Mouse (Mus musculus) kidney, adult 8-10 months (tissue): ENCODE data around the gene Gm5134.

Source experiments
- DNase-seq, 2 experiments: peaks; one replicate each; pipeline ENCODE4 v3.0.0; 2022

Gm5134 gene

GRCm38 (mm10) chr10:75996315-75996714 is 42.0 kb downstream of the Gm5134 start:
- DNase-seq: no peak

- no peak for DNase-seq
Measured at GRCm38 (mm10) chr10:76001160-76001559, 46.8 kb downstream of the Gm5134 start.

- no peak for DNase-seq
Measured at GRCm38 (mm10) chr10:76002101-76002521, 47.8 kb downstream of the Gm5134 start.

- DNase-seq: no peak
Measured at GRCm38 (mm10) chr10:76002615-76003014, 48.3 kb downstream of the Gm5134 start.

- DNase-seq: no peak
Measured at GRCm38 (mm10) chr10:76003221-76003620, 48.9 kb downstream of the Gm5134 start.

GRCm38 (mm10) chr10:76006385-76006784 is 52.1 kb downstream of the Gm5134 start:
- no peak for DNase-seq

- no peak for DNase-seq
Measured at GRCm38 (mm10) chr10:76009812-76010211, 55.5 kb downstream of the Gm5134 start.

GRCm38 (mm10) chr10:76012922-76013321 is 58.6 kb downstream of the Gm5134 start:
- DNase-seq: no peak

GRCm38 (mm10) chr10:76016886-76017285 is 62.6 kb downstream of the Gm5134 start:
- no peak for DNase-seq

GRCm38 (mm10) chr10:76021728-76022127 is 67.4 kb downstream of the Gm5134 start:
- DNase-seq: no peak

- no peak for DNase-seq
Measured at GRCm38 (mm10) chr10:76023921-76024320, 69.6 kb downstream of the Gm5134 start.

- DNase-seq: no peak
Measured at GRCm38 (mm10) chr10:76025470-76026190, 71.3 kb downstream of the Gm5134 start.

GRCm38 (mm10) chr10:76027127-76028015 is 73.1 kb downstream of the Gm5134 start:
- no peak for DNase-seq

GRCm38 (mm10) chr10:76028016-76028366 is 73.7 kb downstream of the Gm5134 start:
- no peak for DNase-seq

- DNase-seq: no peak
Measured at GRCm38 (mm10) chr10:76028396-76028795, 74.1 kb downstream of the Gm5134 start.

- peak; percentile 59 to 64 for DNase-seq
Measured at GRCm38 (mm10) chr10:76029276-76029675, 75.0 kb downstream of the Gm5134 start.

- peak in 1 of 2 experiments; percentile 8 for DNase-seq
Measured at GRCm38 (mm10) chr10:76030496-76030895, 76.2 kb downstream of the Gm5134 start.

- no peak for DNase-seq
Measured at GRCm38 (mm10) chr10:76031511-76032401, 77.4 kb downstream of the Gm5134 start.

- peak; percentile 92 to 96 for DNase-seq
Measured at GRCm38 (mm10) chr10:76032402-76033118, 78.2 kb downstream of the Gm5134 start, which contains the start of gene Zfp280b. Zfp280b (plus strand) TSS chr10:76032650.

GRCm38 (mm10) chr10:76033119-76033455 is 78.8 kb downstream of the Gm5134 start:
- no peak for DNase-seq

GRCm38 (mm10) chr10:76034001-76034600 is 79.8 kb downstream of the Gm5134 start:
- DNase-seq: no peak

- no peak for DNase-seq
Measured at GRCm38 (mm10) chr10:76035277-76035676, 81.0 kb downstream of the Gm5134 start.
